In genomic region chr3:157580299-157580698, GRCm38 (mm10) we compare ENCODE assay signal across 25 mouse cellular contexts. TPM values are rescaled to one million over a fixed set of nuclear protein-coding genes. Genes with fewer than 3 reads are reported as not detected.
DNase-seq lines count a peak whose midpoint lies in the region; ATAC-seq and TF ChIP-seq lines count a peak whose summit lies in the region.
"Had no signal": no experiment of that assay in that cellular context is flagged by ENCODE, and none has a peak within 500 bp of the region (broad histone marks: within the 10 kb centered on the region; RNA-seq: fewer than 3 reads in every experiment).

No protein-coding gene starts in this region.

- H3K36me3 ChIP-seq in liver, embryonic 11.5 days (ENCODE audit: control insufficient read depth, insufficient read depth, low read length): no peaks in the 10 kb centered on the region
- no peaks in the 10 kb centered on the region for H3K36me3 ChIP-seq in liver, postnatal 0 days (replicated peaks; ENCODE audit: insufficient read depth, low read length)
- H3K36me3 ChIP-seq: embryonic facial prominence, embryonic 12.5 days; intestine, embryonic 15.5 days; midbrain, embryonic 12.5 days had no signal

- TF ChIP-seq CTCF in liver, postnatal 0 days (IDR thresholded peaks at IDR 0.05; ENCODE audit: low read depth): no peak

- no peak overlapping the region for H3K9ac ChIP-seq in liver, embryonic 11.5 days (ENCODE audit: low read depth, low read length)
- H3K9ac ChIP-seq in liver, postnatal 0 days (replicated peaks): no peak overlapping the region
- H3K9ac ChIP-seq: embryonic facial prominence, embryonic 12.5 days; forebrain, embryonic 13.5 days; intestine, embryonic 15.5 days; midbrain, embryonic 12.5 days had no signal

- H3K27me3 ChIP-seq in liver, embryonic 11.5 days (replicated peaks; ENCODE audit: control insufficient read depth, insufficient read depth, low read length): no peaks in the 10 kb centered on the region
- H3K27me3 ChIP-seq in liver, postnatal 0 days (ENCODE audit: insufficient read depth, low read length): no peaks in the 10 kb centered on the region
- H3K27me3 ChIP-seq: embryonic facial prominence, embryonic 12.5 days; forebrain, embryonic 13.5 days; intestine, embryonic 15.5 days; midbrain, embryonic 12.5 days had no signal

- peak; percentile 59 for TF ChIP-seq EP300 in liver, postnatal 0 days (IDR thresholded peaks at IDR 0.05; ENCODE audit: low read depth)

- H3K27ac ChIP-seq in liver, embryonic 11.5 days (ENCODE audit: low read depth, low read length): no peak overlapping the region
- H3K27ac ChIP-seq in liver, postnatal 0 days (ENCODE audit: low read depth): no peak overlapping the region; the same call in 1 of the 2 replicates
- H3K27ac ChIP-seq: embryonic facial prominence, embryonic 12.5 days; forebrain, embryonic 13.5 days; gastrocnemius, adult 2 months; intestine, embryonic 15.5 days; layer of hippocampus, adult 2 months; midbrain, embryonic 12.5 days had no signal

- WGBS in liver, embryonic 11.5 days: 32% methylated on average over 4 of the region's 4 CpGs
- whole genome bisulfite sequencing in liver, postnatal 0 days (ENCODE audit: insufficient replicate concordance): 43% methylated on average over 4 of the region's 4 CpGs

- H3K9me3 ChIP-seq in liver, embryonic 11.5 days (ENCODE audit: control insufficient read depth, low read length): no peaks in the 10 kb centered on the region
- H3K9me3 ChIP-seq in liver, postnatal 0 days (ENCODE audit: low read length): no peaks in the 10 kb centered on the region
- H3K9me3 ChIP-seq: embryonic facial prominence, embryonic 12.5 days; forebrain, embryonic 13.5 days; intestine, embryonic 15.5 days; midbrain, embryonic 12.5 days had no signal

- H3K4me1 ChIP-seq in liver, embryonic 11.5 days (replicated peaks; ENCODE audit: control insufficient read depth, insufficient read depth, low read length): peaks cover 41% of the 10 kb centered on the region
- peaks cover 32% of the 10 kb centered on the region for H3K4me1 ChIP-seq in liver, postnatal 0 days (ENCODE audit: insufficient read depth)

- peak; percentile 28 for DNase-seq in adipocyte (ENCODE audit: low spot score)
- peak; percentile 38 for DNase-seq in c-Kit-positive CD71-positive TER-119-negative erythroid progenitor cells, embryonic 14.5 days (ENCODE audit: low read depth)
- no peak for DNase-seq in liver, embryonic 11.5 days (ENCODE audit: low spot score)
- no peak for DNase-seq in liver, postnatal 0 days
- no peak for DNase-seq in yolk sac, embryonic 10.5 days (ENCODE audit: low spot score)
- DNase-seq in neural tube, embryonic 10.5 days (ENCODE audit: extremely low spot score, low spot score): no peak
- DNase-seq in ovary, postnatal 36 days (ENCODE audit: low spot score): no peak
- DNase-seq: adrenal gland, postnatal 10 days; cerebellum, adult 11 months; cerebellum, postnatal 14 days; gastrocnemius, adult 2 months; kidney, postnatal 25 days; layer of hippocampus, postnatal 36 days; lung, adult 18-20 months; right cerebral cortex, postnatal 14 days had no signal

- H3K4me3 ChIP-seq in liver, embryonic 11.5 days (ENCODE audit: low read depth, low read length): no peak overlapping the region
- no peak overlapping the region for H3K4me3 ChIP-seq in liver, postnatal 0 days (ENCODE audit: low read depth, low read length)
- H3K4me3 ChIP-seq: embryonic facial prominence, embryonic 12.5 days; erythroblast, embryonic 14.5 days; forebrain, embryonic 13.5 days; gastrocnemius, adult 2 months; intestine, embryonic 15.5 days; layer of hippocampus, adult 2 months; midbrain, embryonic 12.5 days had no signal

- 0 out of 2 replicates have a peak overlapping the region, but pooled peaks have one; percentile 33 for H3K4me2 ChIP-seq in liver, embryonic 11.5 days
- H3K4me2 ChIP-seq in liver, postnatal 0 days (ENCODE audit: low read depth, low read length): 0 out of 2 replicates have a peak overlapping the region, but pooled peaks have one; percentile 7
- H3K4me2 ChIP-seq: embryonic facial prominence, embryonic 12.5 days; forebrain, embryonic 13.5 days; heart, embryonic 11.5 days; intestine, embryonic 15.5 days; midbrain, embryonic 12.5 days had no signal

- peak; percentile 82 for ATAC-seq in liver, embryonic 11.5 days (replicated peaks; ENCODE audit: low FRiP score)
- peak; percentile 72 for ATAC-seq in liver, postnatal 0 days
- ATAC-seq: activated CD4-positive, CD25-positive, alpha-beta regulatory T cell, adult 4 months; forebrain, embryonic 13.5 days; hindbrain, embryonic 16.5 days; intestine, embryonic 15.5 days had no signal

RNA-seq across cellular contexts. Expression of gene Ptger3, which starts 13.6 kb away (rescaled TPM):
- 15.8 and 18.0 TPM in 2 replicates for polyA plus RNA-seq in liver, embryonic 11.5 days (2014; fragmentation: Nextera tagmentation; extraction: Ambion mirVana)
- polyA plus RNA-seq in liver, postnatal 0 days (2015; fragmentation: Nextera tagmentation; extraction: Ambion mirVana): 4.2 and 4.7 TPM in 2 replicates
- polyA plus RNA-seq: testis, adult 2 months had no signal

RNA-seq across cellular contexts. Expression of gene Zranb2, which starts 46.3 kb away (rescaled TPM):
- polyA plus RNA-seq in liver, embryonic 11.5 days (2014; fragmentation: Nextera tagmentation; extraction: Ambion mirVana): 119 and 129 TPM in 2 replicates
- 24.6 and 28.4 TPM in 2 replicates for polyA plus RNA-seq in liver, postnatal 0 days (2015; fragmentation: Nextera tagmentation; extraction: Ambion mirVana)

Comparison
In these comparisons a context has a peak if more than half of its experiments do, and no peak if none do; other contexts are left out.
1. DNase-seq: peak in adipocyte (single experiment) and c-Kit-positive CD71-positive TER-119-negative erythroid progenitor cells, embryonic 14.5 days (single experiment); none in liver, embryonic 11.5 days (single experiment), liver, postnatal 0 days (single experiment), yolk sac, embryonic 10.5 days (single experiment), neural tube, embryonic 10.5 days (single experiment) and ovary, postnatal 36 days (single experiment).